Mouse (Mus musculus) hindbrain, embryonic 16.5 days (tissue): ENCODE results near the gene Tmbim7. TPM values are rescaled to one million over a fixed set of nuclear protein-coding genes. Genes with fewer than 3 reads are reported as not detected.

Experiments used
- ATAC-seq: fragments of 200-750 bp; cut with Nextera tagmentation; 2 replicates; pipeline ENCODE4 v1.8.0; 2017; ENCODE audit warnings: moderate TSS enrichment, moderate library complexity
- H3K27ac ChIP-seq: fragments of 300-500 bp; sonication (generic); 2 replicates; pipeline ENCODE4 v1.5.1; 2014; ENCODE audit warnings: low read depth, mild to moderate bottlenecking, control low read depth, low read length, moderate library complexity
- H3K27me3 ChIP-seq: fragments of 300-500 bp; sonication (generic); replicated peaks from 2 replicates; pipeline ENCODE4 v1.6.1; 2014; ENCODE audit warnings: low read length; ENCODE audit not compliant: control insufficient read depth, insufficient read depth
- H3K36me3 ChIP-seq: fragments of 300-500 bp; sonication (generic); 2 replicates; pipeline ENCODE4 v1.6.1; 2014; ENCODE audit warnings: mild to moderate bottlenecking, low read length, moderate library complexity, mixed read lengths; ENCODE audit not compliant: control insufficient read depth, insufficient read depth
- H3K4me1 ChIP-seq: fragments of 300-500 bp; sonication (generic); 2 replicates; pipeline ENCODE4 v1.6.1; 2014; ENCODE audit warnings: low read depth, low read length; ENCODE audit not compliant: control insufficient read depth, insufficient read depth
- H3K4me2 ChIP-seq: fragments of 300-500 bp; sonication (generic); 2 replicates; pipeline ENCODE4 v1.6.1; 2014; ENCODE audit warnings: mild to moderate bottlenecking, low read length, control low read depth, moderate library complexity
- H3K4me3 ChIP-seq: fragments of 300-500 bp; sonication (generic); 2 replicates; pipeline ENCODE4 v1.5.1; 2014; ENCODE audit warnings: mild to moderate bottlenecking, low read length, control low read depth, moderate library complexity
- H3K9ac ChIP-seq: fragments of 300-500 bp; sonication (generic); 2 replicates; pipeline ENCODE4 v1.6.1; 2014; ENCODE audit warnings: low read depth, mild to moderate bottlenecking, control low read depth, low read length, moderate library complexity
- H3K9me3 ChIP-seq: fragments of 300-500 bp; sonication (generic); 2 replicates; pipeline ENCODE4 v1.6.1; 2014; ENCODE audit warnings: mild to moderate bottlenecking, low read length, moderate library complexity; ENCODE audit not compliant: control insufficient read depth
- WGBS: fragments of 180-500 bp; shearing (Covaris S2); extraction: QIAGEN DNeasy Blood & Tissue Kit; methylation state at CpG from one replicate; pipeline ENCODE4 v1.1.7; 2014; 5-methylcytosine and 5-hydroxymethylcytosine counted together
- polyA plus RNA-seq: library from polyadenylated mRNA; unstranded; fragments of >200 nt; fragmentation: Nextera tagmentation; extraction: Ambion mirVana; gene quantifications from 2 replicates; pipeline ENCODE4 v1.2.1, GENCODE M21; 2015

Tmbim7 gene
- polyA plus RNA-seq, 1 experiment from 2014 or later, result not detected

DNA sequence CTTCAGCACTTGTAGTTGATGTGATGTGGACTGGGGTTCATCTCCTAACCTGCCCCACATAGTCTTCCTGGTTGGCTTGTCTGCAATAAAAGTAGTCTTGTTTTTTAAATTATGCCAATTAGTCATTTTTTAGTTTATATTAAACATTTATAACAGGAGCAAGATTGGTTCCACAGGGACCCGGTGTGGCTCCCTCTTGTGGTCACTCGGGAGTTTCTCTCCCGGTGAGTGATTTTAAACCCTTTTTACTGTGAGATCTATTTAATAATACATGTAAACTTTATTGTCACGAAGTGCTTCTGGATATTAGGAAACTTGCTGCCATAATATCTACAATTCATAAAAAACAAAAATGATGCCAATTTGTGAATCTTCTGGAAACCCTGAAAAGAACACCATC lies 17.0 kb upstream of the Tmbim7 start:
- Histone ChIP-seq H3K9ac (no peak overlapping the region), H3K4me1 (no peaks in the 10 kb centered on the region), H3K27me3 (no peaks in the 10 kb centered on the region), H3K4me3 (no peak overlapping the region), H3K36me3 (peaks cover 18% of the 10 kb centered on the region), H3K9me3 (no peaks in the 10 kb centered on the region), H3K27ac (no peak overlapping the region), H3K4me2 (no peak overlapping the region)
- WGBS, result 76% methylated on average over 4 of the region's 4 CpGs
- ATAC-seq, result no peak

DNA sequence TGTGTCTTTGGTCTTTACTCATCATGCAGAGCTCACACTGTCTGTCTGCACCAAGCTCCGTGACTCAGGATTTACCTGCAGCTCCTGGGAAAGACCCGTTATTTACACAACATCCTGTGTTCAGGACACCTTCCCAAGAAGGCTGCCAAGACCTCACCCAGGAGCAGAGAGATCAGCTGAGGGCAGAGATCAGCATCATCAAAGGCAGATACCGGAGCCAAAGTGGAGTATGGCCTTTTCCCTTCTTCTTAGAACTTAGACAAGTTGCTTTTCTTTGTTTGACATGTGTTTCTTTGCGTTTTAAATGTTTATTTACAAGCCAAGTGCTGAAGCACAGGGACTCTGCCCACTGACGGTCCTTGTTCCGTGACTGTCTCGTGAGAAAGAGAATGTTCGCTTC lies 15.7 kb upstream of the Tmbim7 start:
- H3K27ac ChIP-seq, result no peak overlapping the region
- no peaks in the 10 kb centered on the region for H3K9me3 ChIP-seq
- ATAC-seq, result no peak
- no peak overlapping the region for H3K4me3 ChIP-seq
- 91% methylated on average over 8 of the region's 8 CpGs for WGBS
- no peak overlapping the region for H3K9ac ChIP-seq
- no peaks in the 10 kb centered on the region for H3K27me3 ChIP-seq
- H3K36me3 ChIP-seq, result peaks cover 18% of the 10 kb centered on the region
- no peak overlapping the region for H3K4me2 ChIP-seq
- H3K4me1 ChIP-seq, result no peaks in the 10 kb centered on the region

DNA sequence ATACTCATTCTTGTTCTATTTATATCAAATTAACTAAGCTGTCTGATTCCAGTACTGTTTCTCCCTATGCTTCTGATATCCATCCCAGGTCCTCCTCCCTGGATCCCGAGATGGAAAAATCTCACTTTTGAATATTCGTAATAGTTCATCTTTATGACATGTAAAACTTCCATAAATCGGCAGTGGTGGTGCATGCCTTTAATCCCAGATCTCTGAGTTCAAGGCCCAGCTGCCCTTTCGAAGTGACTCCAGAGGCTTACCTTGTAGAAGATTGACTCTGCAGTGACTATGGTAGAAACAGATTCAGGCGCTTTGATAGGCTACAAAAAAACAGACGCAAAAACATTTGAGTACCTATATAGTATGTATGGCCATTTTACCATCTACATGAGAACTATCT lies 6.4 kb upstream of the Tmbim7 start:
- Histone ChIP-seq H3K4me2 (no peak overlapping the region), H3K4me3 (no peak overlapping the region), H3K36me3 (peaks cover 13% of the 10 kb centered on the region), H3K27me3 (no peaks in the 10 kb centered on the region), H3K9ac (no peak overlapping the region), H3K4me1 (peaks cover 14% of the 10 kb centered on the region), H3K9me3 (no peaks in the 10 kb centered on the region), H3K27ac (no peak overlapping the region)
- WGBS, result 93% methylated on average over 6 of the region's 6 CpGs
- ATAC-seq, result no peak

DNA sequence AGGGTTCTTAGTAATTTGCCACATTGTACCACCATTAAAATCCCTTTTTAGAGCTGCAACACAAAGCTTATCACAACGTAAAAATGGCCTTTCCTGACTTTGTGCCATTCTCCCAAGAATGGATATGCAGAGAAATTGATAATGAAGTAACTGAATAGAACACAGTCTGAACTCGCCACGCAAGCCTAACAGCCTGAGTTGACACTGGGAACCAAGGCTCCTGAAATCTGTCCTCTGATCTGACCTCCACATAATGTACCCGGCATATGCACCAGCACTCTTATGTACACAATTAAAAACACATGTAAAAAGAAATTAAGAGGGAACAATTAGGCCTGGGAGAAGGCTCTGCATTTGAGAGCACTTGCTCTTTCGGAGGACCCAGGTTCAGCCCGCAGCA lies 5.7 kb upstream of the Tmbim7 start:
- H3K9ac ChIP-seq, result peak overlapping the region; percentile 27; the same call in 1 of the 2 replicates
- H3K27ac ChIP-seq, result no peak overlapping the region
- no peaks in the 10 kb centered on the region for H3K27me3 ChIP-seq
- H3K36me3 ChIP-seq, result peaks cover 13% of the 10 kb centered on the region
- ATAC-seq, result no peak
- 86% methylated on average over 6 of the region's 6 CpGs for WGBS
- H3K4me2 ChIP-seq, result no peak overlapping the region
- H3K9me3 ChIP-seq, result no peaks in the 10 kb centered on the region
- H3K4me3 ChIP-seq, result no peak overlapping the region
- peaks cover 14% of the 10 kb centered on the region for H3K4me1 ChIP-seq

DNA sequence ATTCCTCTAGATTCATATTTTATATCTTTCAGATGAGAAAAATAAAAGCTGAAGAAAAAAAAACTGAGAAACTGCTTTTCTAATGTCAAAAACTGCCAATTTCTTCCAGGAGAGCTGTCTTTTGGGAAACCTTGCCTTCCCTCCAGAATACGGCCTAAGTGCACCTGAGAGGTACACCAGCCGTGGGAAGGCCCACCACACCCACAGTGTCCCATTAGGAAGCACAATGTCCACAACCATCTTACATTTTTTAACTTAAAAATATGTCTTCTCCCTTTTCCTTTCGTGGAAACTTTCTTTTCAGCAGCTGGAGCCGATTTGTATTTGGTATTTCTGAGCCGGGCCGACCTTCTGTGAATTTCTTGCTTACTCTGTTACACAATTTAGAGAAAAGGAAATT lies 4.4 kb upstream of the Tmbim7 start:
- H3K4me2 ChIP-seq, result peak overlapping the region; percentile 75
- H3K4me3 ChIP-seq, result peak overlapping the region; percentile 98
- peak overlapping the region; percentile 55 for H3K9ac ChIP-seq
- H3K27ac ChIP-seq, result no peak overlapping the region
- H3K4me1 ChIP-seq, result peaks cover 14% of the 10 kb centered on the region
- H3K36me3 ChIP-seq, result peaks cover 6% of the 10 kb centered on the region
- WGBS, result 27% methylated on average over 6 of the region's 6 CpGs
- no peaks in the 10 kb centered on the region for H3K27me3 ChIP-seq
- H3K9me3 ChIP-seq, result no peaks in the 10 kb centered on the region
- no peak for ATAC-seq

DNA sequence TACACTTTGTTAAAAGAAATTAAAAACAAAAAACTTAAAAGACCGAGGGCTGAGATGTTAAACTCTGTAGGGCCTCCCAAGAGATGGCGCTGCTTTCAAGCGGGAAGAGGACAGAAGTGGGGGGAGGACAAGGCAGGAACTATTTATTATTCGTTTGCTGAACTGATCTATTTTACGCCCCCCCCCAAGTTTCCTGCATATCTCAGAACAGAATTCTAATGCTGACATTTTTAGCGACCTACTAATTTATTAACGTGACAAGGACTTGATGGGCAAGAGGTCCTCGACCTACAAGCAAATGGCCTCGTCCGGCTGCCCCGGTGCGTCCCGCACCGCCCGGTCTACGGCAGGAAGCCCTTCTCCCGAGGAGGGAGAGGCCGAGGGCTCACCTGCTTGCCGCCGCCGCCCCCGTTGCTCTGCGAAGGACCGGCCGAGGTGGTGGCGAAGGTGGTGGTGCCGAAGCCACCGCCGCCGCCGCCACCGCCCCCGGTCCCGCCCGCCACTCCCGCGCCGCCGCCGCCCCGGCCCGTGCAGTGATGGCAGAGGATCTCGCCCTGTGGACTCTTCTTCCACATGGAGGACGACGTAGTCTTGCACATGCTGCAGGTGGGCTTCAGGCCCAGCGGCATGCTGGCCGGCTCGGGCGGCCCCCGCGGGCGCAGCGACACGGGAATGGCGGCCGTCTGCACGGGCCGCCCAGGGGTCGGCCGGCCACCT lies 3.8 kb upstream of the Tmbim7 start:
- ATAC-seq, result peak; percentile 86

DNA sequence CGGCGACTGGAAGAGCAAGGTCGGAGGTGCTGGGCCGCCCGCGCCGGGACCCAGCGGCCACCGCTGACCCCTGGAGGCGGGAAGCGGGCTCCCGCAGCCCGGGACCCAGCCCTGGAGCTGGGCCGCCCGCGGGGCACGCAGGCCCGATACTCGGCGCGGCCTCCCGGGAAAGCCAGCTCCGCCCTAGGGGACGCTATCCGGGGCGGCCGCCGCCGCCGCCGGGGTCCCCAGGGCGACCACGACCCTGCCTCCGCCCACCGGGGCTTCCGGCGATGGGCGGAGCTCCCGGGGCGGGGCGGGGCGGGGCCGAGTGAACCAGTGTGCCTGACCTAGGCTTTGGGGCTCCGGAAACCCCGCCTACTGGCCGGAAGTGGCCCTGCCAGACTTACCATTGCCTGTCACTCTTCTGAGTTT lies 3.3 kb upstream of the Tmbim7 start:
- peaks cover 14% of the 10 kb centered on the region for H3K4me1 ChIP-seq
- peak overlapping the region; percentile 75 for H3K4me2 ChIP-seq
- H3K9me3 ChIP-seq, result no peaks in the 10 kb centered on the region
- peak overlapping the region; percentile 97 for H3K9ac ChIP-seq
- peak overlapping the region; percentile 98 for H3K4me3 ChIP-seq
- 0% methylated on average over 1 of the region's 46 CpGs for WGBS
- peaks cover 4% of the 10 kb centered on the region; the same call in 1 of the 2 replicates for H3K36me3 ChIP-seq
- peak; percentile 96 for ATAC-seq
- H3K27ac ChIP-seq, result peak overlapping the region; percentile 91
- H3K27me3 ChIP-seq, result no peaks in the 10 kb centered on the region

More for the DNA sequence above, 3.8 kb upstream of the Tmbim7 start:
- H3K4me2 ChIP-seq, result peak overlapping the region; percentile 75
- peak overlapping the region; percentile 91 for H3K27ac ChIP-seq
- H3K9me3 ChIP-seq, result no peaks in the 10 kb centered on the region
- peaks cover 4% of the 10 kb centered on the region; the same call in 1 of the 2 replicates for H3K36me3 ChIP-seq
- H3K27me3 ChIP-seq, result no peaks in the 10 kb centered on the region
- WGBS, result under 1% methylated on average over 37 of the region's 60 CpGs
- peak overlapping the region; percentile 98 for H3K4me3 ChIP-seq
- H3K4me1 ChIP-seq, result peaks cover 14% of the 10 kb centered on the region
- H3K9ac ChIP-seq, result peak overlapping the region; percentile 97

DNA sequence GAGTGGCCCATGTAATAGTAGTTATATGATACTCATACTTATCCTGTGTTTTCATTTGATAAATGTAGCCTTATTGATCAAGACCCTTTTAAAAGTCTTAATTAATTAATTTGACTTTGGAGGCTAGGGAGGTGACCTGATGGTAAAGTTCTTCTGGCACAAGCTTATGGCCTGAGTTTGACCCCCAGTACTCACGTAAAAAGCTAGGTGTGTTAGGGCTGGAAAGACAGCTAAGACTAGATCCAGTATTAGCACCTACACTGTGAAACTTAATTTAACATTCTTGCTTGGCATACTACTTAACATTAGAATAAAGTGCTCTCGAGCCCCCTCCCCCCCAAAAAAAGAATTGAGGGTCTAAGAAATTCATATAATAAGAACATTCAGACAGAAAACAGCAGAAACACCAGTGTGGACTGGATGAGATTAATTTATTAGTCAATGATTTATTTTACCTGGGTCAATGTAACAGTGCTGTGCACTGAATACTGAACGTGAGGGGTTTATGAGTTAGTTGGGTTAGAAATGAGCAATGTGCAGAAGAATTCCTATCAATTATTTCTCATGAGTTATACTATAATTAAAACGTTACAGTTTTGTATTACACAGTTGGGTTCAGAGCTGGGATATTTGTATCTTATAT lies 2.7 kb upstream of the Tmbim7 start:
- Histone ChIP-seq H3K9ac (no peak overlapping the region), H3K27ac (no peak overlapping the region), H3K4me2 (peak overlapping the region; percentile 75), H3K9me3 (no peaks in the 10 kb centered on the region), H3K27me3 (no peaks in the 10 kb centered on the region), H3K4me1 (peaks cover 14% of the 10 kb centered on the region), H3K36me3 (peaks cover 4% of the 10 kb centered on the region; the same call in 1 of the 2 replicates), H3K4me3 (peak overlapping the region; percentile 98; the same call in 1 of the 2 replicates)
- 56% methylated on average over 4 of the region's 4 CpGs for whole genome bisulfite sequencing
- ATAC-seq, result peak; percentile 46

DNA sequence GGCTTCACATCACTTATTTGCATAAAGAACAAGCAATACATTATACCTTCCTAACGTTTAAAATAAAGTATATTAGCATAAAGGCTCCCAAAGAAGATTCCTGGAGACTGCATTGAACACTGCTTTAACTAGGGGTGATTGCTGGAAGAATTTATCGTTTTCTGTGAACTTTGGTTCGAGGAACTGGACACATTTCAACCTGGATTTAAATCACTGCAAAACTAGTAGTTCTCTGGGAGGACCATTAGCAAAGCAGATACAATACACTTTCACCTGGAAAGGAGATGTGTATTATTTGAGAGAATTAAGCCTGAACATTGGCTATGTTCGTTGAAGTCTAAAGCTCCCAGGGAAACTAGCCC lies 2.2 kb upstream of the Tmbim7 start:
- peaks cover 4% of the 10 kb centered on the region; the same call in 1 of the 2 replicates for H3K36me3 ChIP-seq
- no peak overlapping the region for H3K27ac ChIP-seq
- H3K4me2 ChIP-seq, result no peak overlapping the region
- WGBS, result 75% methylated on average over 4 of the region's 4 CpGs
- H3K4me3 ChIP-seq, result no peak overlapping the region
- H3K9ac ChIP-seq, result no peak overlapping the region
- H3K4me1 ChIP-seq, result peaks cover 14% of the 10 kb centered on the region
- ATAC-seq, result no peak
- H3K9me3 ChIP-seq, result no peaks in the 10 kb centered on the region
- H3K27me3 ChIP-seq, result no peaks in the 10 kb centered on the region
